Mouse (Mus musculus) liver, postnatal 0 days (tissue): ENCODE results near the gene Akap3.

Source experiments
- CTCF ChIP-seq: sonication (generic); IDR thresholded peaks from 2 replicates; pipeline ENCODE4 v1.5.1; 2016; ENCODE audit warnings: antibody characterized with exemption, low read depth
- EP300 ChIP-seq: IDR thresholded peaks from 2 replicates; pipeline ENCODE4 v1.6.1; 2016; ENCODE audit warnings: antibody characterized with exemption, low read depth, mild to moderate bottlenecking

- TF ChIP-seq EP300 (no peak), CTCF (no peak)
Observed at GRCm38 (mm10) chr6:126921111-126921881, 68.4 kb downstream of the Akap3 start, which contains the start of gene Dyrk4.
